Mouse (Mus musculus): ENCODE measurements around the gene Slc35a5. TPM values are rescaled to one million over a fixed set of nuclear protein-coding genes. Genes with fewer than 3 reads are reported as not detected.

Gene Slc35a5
- 13.0 and 16.4 TPM in 2 replicates for polyA plus RNA-seq (2014; fragmentation: Nextera tagmentation; extraction: Ambion mirVana)

DNA sequence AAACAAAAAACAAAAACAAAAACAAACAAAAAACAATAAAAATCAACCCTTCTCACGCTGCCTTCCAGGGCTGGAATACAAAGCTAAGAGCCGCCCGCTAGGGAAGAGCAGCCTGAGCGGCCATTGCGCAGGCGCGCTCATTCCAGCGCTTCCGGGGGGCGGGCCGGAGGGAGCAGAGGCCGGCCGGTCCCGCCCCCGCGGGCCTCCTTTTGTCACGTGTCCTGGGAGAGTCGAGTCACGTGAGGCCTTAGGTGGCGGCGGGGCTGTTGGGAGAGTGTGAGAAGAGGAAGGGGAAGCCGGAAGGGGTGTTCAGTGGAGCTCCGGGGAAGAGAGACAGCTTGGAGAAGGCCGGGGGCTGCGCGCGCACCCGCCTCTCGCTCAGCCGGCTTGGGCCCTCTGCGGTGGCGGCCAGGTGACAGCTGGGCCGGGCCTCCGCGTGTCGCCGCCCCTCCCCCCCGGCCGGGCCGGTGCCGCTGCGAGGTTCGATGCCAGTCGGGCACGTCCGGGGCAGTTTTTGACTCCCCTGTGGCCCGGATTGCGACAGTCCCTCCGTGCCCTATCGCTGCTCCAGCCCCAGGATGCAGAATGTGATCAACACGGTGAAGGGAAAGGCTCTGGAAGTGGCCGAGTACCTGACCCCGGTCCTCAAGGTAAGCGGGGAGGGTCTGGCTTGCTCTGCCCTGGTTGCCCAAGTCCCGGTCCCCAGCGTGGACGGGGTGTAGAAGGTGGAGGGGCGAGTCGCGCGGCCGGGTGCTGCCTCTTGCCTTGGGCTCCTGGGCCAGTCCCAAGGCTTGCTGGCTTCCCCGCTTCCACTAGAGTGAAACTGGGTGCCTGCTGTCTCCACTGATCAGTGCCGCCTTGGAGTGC lies at the start of gene Slc35a5, which contains the start of gene Atg3:
Slc35a5 (minus strand) TSS at position 185 of the 867 bp plus-strand sequence.
Atg3 (plus strand) TSS at position 264 of the 867 bp plus-strand sequence.
- Histone ChIP-seq H3K27ac (replicated peaks; ENCODE audit: low read depth, low read length) (peak within 1 kb of the TSS; percentile 65), H3K9ac (replicated peaks; ENCODE audit: low read length) (peak within 1 kb of the TSS; percentile 83), H3K9me3 (replicated peaks; ENCODE audit: control insufficient read depth, low read length) (no peaks in the 10 kb centered on the region), H3K4me3 (ENCODE audit: low read depth, low read length) (peak within 1 kb of the TSS; percentile 90), H3K36me3 (replicated peaks; ENCODE audit: control insufficient read depth, insufficient read depth, low read depth, low read length) (no peaks in the 10 kb centered on the region), H3K4me1 (ENCODE audit: control insufficient read depth, insufficient read depth, low read length) (no peaks in the 10 kb centered on the region), H3K4me2 (ENCODE audit: low read depth, low read length) (peak within 1 kb of the TSS; percentile 79), H3K27me3 (ENCODE audit: control insufficient read depth, insufficient read depth, low read length) (no peaks in the 10 kb centered on the region)
- 0% methylated on average over 59 of the region's 64 CpGs for WGBS
- ATAC-seq (replicated peaks; ENCODE audit: insufficient number of reproducible peaks, low FRiP score, low TSS enrichment, low read depth) (peak; percentile 99), DNase-seq (ENCODE audit: low spot score) (peak; percentile 99)

DNA sequence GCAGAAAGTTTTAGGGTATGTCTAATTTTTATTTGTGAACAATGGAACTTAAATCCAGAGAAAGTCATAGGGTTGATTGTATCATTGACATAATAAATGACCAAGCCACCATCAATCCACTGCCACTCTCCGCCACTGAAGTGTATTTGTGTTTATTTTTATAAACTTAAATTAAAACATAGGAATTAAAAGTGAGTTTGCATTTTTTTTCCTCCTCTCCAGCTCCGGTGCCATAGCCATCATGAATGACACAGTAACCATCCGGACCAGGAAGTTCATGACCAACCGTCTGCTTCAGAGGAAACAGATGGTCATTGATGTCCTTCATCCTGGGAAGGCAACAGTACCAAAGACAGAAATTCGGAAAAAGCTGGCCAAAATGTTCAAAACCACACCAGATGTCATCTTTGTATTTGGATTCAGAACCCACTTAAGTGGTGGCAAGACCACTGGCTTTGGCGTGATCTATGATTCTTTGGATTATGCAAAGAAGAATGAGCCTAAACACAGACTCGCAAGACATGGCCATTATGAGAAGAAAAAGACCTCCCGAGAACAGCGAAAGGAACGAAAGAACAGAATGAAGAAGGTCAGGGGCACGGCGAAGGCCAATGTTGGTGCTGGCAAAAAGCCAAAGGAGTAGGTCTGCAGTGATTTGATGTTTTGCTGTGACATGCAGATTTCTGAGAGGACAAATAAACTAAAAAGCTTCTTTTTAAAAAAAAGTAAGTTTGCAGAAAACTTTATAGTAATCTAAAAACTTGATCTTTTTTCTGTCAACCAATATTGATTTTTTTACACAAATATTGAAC lies 46.6 kb upstream of the Slc35a5 start:
- Histone ChIP-seq H3K4me1 (ENCODE audit: control insufficient read depth, insufficient read depth, low read length) (no peaks in the 10 kb centered on the region), H3K4me3 (ENCODE audit: low read depth, low read length) (no peak overlapping the region), H3K4me2 (ENCODE audit: low read depth, low read length) (no peak overlapping the region), H3K27ac (replicated peaks; ENCODE audit: low read depth, low read length) (no peak overlapping the region), H3K36me3 (replicated peaks; ENCODE audit: control insufficient read depth, insufficient read depth, low read depth, low read length) (no peaks in the 10 kb centered on the region), H3K27me3 (ENCODE audit: control insufficient read depth, insufficient read depth, low read length) (no peaks in the 10 kb centered on the region), H3K9me3 (replicated peaks; ENCODE audit: control insufficient read depth, low read length) (no peaks in the 10 kb centered on the region), H3K9ac (replicated peaks; ENCODE audit: low read length) (no peak overlapping the region)
- 86% methylated on average over 12 of the region's 12 CpGs for WGBS
- DNase-seq (ENCODE audit: low spot score) (no peak), ATAC-seq (replicated peaks; ENCODE audit: insufficient number of reproducible peaks, low FRiP score, low TSS enrichment, low read depth) (no peak)

DNA sequence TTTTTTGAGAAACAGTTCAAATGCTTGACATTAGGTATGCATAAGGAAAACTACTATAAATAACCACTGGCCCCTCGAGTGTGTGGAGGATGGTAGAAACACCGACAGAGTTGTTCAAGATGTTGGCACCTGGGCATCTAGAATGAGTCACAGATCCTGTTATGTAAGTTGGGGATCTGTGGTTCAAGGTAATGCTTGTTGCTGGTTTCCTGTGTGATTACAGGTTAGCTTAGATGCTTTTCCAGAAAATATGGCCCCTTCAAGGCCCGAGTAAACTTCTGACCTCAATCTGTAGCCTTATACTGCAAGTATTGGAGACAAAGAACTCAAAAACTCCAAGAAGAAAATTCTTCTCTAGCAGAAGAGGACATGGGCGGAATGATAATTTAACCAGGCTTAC lies 45.9 kb upstream of the Slc35a5 start:
- DNase-seq (ENCODE audit: low spot score): no peak
- 84% methylated on average over 4 of the region's 4 CpGs for WGBS

DNA sequence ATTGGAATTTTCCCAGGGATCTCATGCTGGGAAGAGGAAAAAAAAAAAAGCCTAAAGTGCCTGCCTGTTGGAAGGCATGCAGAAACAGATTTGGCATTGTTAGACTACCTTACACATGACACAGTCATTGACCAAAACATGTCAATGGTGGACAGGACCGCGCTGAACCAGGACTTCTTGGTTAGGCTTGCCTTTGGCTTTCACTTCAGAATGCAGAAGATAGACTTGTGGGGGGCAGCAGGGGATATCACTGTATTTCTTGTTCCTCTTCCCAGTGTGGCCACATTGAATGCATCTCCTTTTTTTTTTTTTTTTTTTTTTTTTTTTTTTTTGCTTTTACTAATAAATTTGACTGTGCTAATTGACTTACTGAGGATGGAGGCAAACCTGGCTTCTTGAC lies 42.9 kb upstream of the Slc35a5 start:
- Histone ChIP-seq H3K9ac (replicated peaks; ENCODE audit: low read length) (no peak overlapping the region), H3K4me1 (ENCODE audit: control insufficient read depth, insufficient read depth, low read length) (no peaks in the 10 kb centered on the region), H3K27ac (replicated peaks; ENCODE audit: low read depth, low read length) (no peak overlapping the region), H3K4me3 (ENCODE audit: low read depth, low read length) (no peak overlapping the region), H3K36me3 (replicated peaks; ENCODE audit: control insufficient read depth, insufficient read depth, low read depth, low read length) (no peaks in the 10 kb centered on the region), H3K4me2 (ENCODE audit: low read depth, low read length) (no peak overlapping the region), H3K9me3 (replicated peaks; ENCODE audit: control insufficient read depth, low read length) (no peaks in the 10 kb centered on the region), H3K27me3 (ENCODE audit: control insufficient read depth, insufficient read depth, low read length) (no peaks in the 10 kb centered on the region)
- ATAC-seq (replicated peaks; ENCODE audit: insufficient number of reproducible peaks, low FRiP score, low TSS enrichment, low read depth) (no peak), DNase-seq (ENCODE audit: low spot score) (no peak)
- WGBS: 91% methylated on average over 2 of the region's 2 CpGs

More for the DNA sequence above, 45.9 kb upstream of the Slc35a5 start:
- no peak for ATAC-seq (replicated peaks; ENCODE audit: insufficient number of reproducible peaks, low FRiP score, low TSS enrichment, low read depth)
- Histone ChIP-seq H3K4me3 (ENCODE audit: low read depth, low read length) (no peak overlapping the region), H3K36me3 (replicated peaks; ENCODE audit: control insufficient read depth, insufficient read depth, low read depth, low read length) (no peaks in the 10 kb centered on the region), H3K27ac (replicated peaks; ENCODE audit: low read depth, low read length) (no peak overlapping the region), H3K4me1 (ENCODE audit: control insufficient read depth, insufficient read depth, low read length) (no peaks in the 10 kb centered on the region), H3K9ac (replicated peaks; ENCODE audit: low read length) (no peak overlapping the region), H3K9me3 (replicated peaks; ENCODE audit: control insufficient read depth, low read length) (no peaks in the 10 kb centered on the region), H3K4me2 (ENCODE audit: low read depth, low read length) (no peak overlapping the region), H3K27me3 (ENCODE audit: control insufficient read depth, insufficient read depth, low read length) (no peaks in the 10 kb centered on the region)

DNA sequence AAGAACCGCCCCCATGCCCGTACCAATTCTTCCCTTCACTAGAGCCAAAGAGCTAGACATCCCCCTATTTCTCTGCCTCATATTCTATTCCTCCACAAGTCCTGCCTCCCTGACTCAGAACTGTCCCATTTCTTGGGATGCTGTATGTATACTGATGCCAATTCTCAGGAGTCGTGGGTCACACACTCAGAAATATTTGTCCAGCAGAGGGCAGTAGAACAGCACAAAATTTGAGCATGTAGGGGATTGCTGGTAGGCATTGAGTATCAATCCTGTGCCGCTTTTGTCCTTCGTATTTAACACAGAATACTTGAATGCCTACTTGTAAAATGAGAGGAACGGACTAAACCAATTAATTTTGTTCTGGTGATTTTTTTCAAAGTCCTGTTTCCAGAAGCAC lies 38.3 kb upstream of the Slc35a5 start:
- H3K4me1 ChIP-seq (ENCODE audit: control insufficient read depth, insufficient read depth, low read length): no peaks in the 10 kb centered on the region
- no peak overlapping the region for H3K4me2 ChIP-seq (ENCODE audit: low read depth, low read length)
- peak; percentile 88 for ATAC-seq (replicated peaks; ENCODE audit: insufficient number of reproducible peaks, low FRiP score, low TSS enrichment, low read depth)
- no peaks in the 10 kb centered on the region for H3K27me3 ChIP-seq (ENCODE audit: control insufficient read depth, insufficient read depth, low read length)
- WGBS: 30% methylated on average over 6 of the region's 6 CpGs
- no peak overlapping the region for H3K27ac ChIP-seq (replicated peaks; ENCODE audit: low read depth, low read length)
- peak; percentile 90 for DNase-seq (ENCODE audit: low spot score)
- no peak overlapping the region for H3K4me3 ChIP-seq (ENCODE audit: low read depth, low read length)
- H3K9me3 ChIP-seq (replicated peaks; ENCODE audit: control insufficient read depth, low read length): no peaks in the 10 kb centered on the region
- H3K9ac ChIP-seq (replicated peaks; ENCODE audit: low read length): no peak overlapping the region
- no peaks in the 10 kb centered on the region for H3K36me3 ChIP-seq (replicated peaks; ENCODE audit: control insufficient read depth, insufficient read depth, low read depth, low read length)

DNA sequence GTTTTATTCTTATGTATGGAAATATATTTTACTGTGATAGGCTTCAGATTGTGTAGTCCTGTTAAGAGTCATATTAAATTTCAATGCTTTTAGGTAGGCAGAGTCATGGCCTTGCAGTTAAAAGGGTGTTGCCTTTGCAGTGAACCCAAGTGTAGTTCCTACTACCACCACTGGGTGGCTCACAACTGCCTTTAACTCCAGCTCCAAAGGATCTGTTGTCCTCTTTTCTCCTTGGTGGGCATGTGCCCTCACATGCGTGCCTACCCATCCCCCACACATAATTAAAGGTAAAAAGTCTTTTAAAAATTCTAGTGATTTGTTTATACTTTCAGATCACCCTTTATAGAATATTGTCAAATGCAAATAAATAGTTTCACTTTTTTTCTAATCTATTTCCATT lies 34.1 kb upstream of the Slc35a5 start:
- 0% methylated on average over 1 of the region's 1 CpGs for WGBS
- Histone ChIP-seq H3K27ac (replicated peaks; ENCODE audit: low read depth, low read length) (no peak overlapping the region), H3K36me3 (replicated peaks; ENCODE audit: control insufficient read depth, insufficient read depth, low read depth, low read length) (no peaks in the 10 kb centered on the region), H3K9ac (replicated peaks; ENCODE audit: low read length) (no peak overlapping the region), H3K9me3 (replicated peaks; ENCODE audit: control insufficient read depth, low read length) (no peaks in the 10 kb centered on the region), H3K4me2 (ENCODE audit: low read depth, low read length) (no peak overlapping the region), H3K27me3 (ENCODE audit: control insufficient read depth, insufficient read depth, low read length) (no peaks in the 10 kb centered on the region), H3K4me3 (ENCODE audit: low read depth, low read length) (no peak overlapping the region), H3K4me1 (ENCODE audit: control insufficient read depth, insufficient read depth, low read length) (no peaks in the 10 kb centered on the region)
- ATAC-seq (replicated peaks; ENCODE audit: insufficient number of reproducible peaks, low FRiP score, low TSS enrichment, low read depth) (peak; percentile 67; the same call in 1 of the 2 replicates), DNase-seq (ENCODE audit: low spot score) (peak; percentile 86)

DNA sequence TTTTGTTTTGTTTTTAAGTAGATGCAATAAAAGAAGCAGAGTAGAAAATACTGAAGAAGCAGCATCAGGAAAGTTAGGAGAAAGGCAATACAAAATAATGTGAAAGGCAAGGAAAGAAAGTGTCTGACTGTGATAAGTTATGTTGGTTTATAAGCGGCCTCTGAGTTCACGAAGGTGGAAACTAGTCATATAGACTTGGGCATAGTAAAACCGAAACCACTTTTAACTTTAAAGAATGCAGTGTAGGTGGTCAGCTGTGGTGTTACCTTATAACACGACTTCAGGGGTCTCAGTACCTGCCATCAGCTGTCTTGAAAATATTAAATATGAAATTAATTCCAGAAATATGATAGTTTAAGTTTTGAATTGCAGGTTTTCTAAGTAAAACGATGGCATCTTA lies 23.3 kb upstream of the Slc35a5 start:
- no peak for ATAC-seq (replicated peaks; ENCODE audit: insufficient number of reproducible peaks, low FRiP score, low TSS enrichment, low read depth)
- H3K9ac ChIP-seq (replicated peaks; ENCODE audit: low read length): no peak overlapping the region
- H3K27me3 ChIP-seq (ENCODE audit: control insufficient read depth, insufficient read depth, low read length): no peaks in the 10 kb centered on the region

DNA sequence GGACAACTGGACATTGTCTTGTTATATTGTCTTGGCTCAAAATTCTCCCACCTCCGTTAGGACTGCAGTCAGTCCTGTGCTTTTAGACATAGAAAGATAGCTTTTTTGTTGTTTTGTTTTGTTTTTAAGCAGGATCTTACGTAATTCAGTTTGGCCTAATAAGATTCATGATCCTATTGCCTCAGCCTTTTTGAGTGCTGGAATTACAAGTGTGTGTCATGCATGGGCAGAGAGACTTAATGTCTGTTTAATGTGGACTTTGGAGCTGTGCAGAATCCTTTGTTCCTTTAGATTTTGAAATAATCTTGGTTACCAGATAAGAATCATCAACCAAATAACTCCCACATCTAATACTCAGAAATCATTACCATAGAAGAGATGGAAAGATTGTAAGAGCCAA lies 20.0 kb upstream of the Slc35a5 start:
- Histone ChIP-seq H3K9me3 (replicated peaks; ENCODE audit: control insufficient read depth, low read length) (no peaks in the 10 kb centered on the region), H3K27me3 (ENCODE audit: control insufficient read depth, insufficient read depth, low read length) (no peaks in the 10 kb centered on the region), H3K4me3 (ENCODE audit: low read depth, low read length) (no peak overlapping the region), H3K9ac (replicated peaks; ENCODE audit: low read length) (no peak overlapping the region), H3K36me3 (replicated peaks; ENCODE audit: control insufficient read depth, insufficient read depth, low read depth, low read length) (no peaks in the 10 kb centered on the region), H3K27ac (replicated peaks; ENCODE audit: low read depth, low read length) (no peak overlapping the region), H3K4me1 (ENCODE audit: control insufficient read depth, insufficient read depth, low read length) (no peaks in the 10 kb centered on the region), H3K4me2 (ENCODE audit: low read depth, low read length) (no peak overlapping the region)
- ATAC-seq (replicated peaks; ENCODE audit: insufficient number of reproducible peaks, low FRiP score, low TSS enrichment, low read depth) (no peak), DNase-seq (ENCODE audit: low spot score) (no peak)
- WGBS: 92% methylated on average over 2 of the region's 2 CpGs

More for the DNA sequence above, 23.3 kb upstream of the Slc35a5 start:
- no peak overlapping the region for H3K4me2 ChIP-seq (ENCODE audit: low read depth, low read length)
- WGBS: 86% methylated on average over 5 of the region's 5 CpGs
- H3K36me3 ChIP-seq (replicated peaks; ENCODE audit: control insufficient read depth, insufficient read depth, low read depth, low read length): no peaks in the 10 kb centered on the region
- H3K9me3 ChIP-seq (replicated peaks; ENCODE audit: control insufficient read depth, low read length): no peaks in the 10 kb centered on the region
- H3K27ac ChIP-seq (replicated peaks; ENCODE audit: low read depth, low read length): no peak overlapping the region
- no peak for DNase-seq (ENCODE audit: low spot score)
- H3K4me1 ChIP-seq (ENCODE audit: control insufficient read depth, insufficient read depth, low read length): no peaks in the 10 kb centered on the region
- H3K4me3 ChIP-seq (ENCODE audit: low read depth, low read length): no peak overlapping the region

Data from embryonic facial prominence, embryonic 11.5 days (tissue).